Mouse (Mus musculus) ES-E14 (cell line): ENCODE measurements around the gene Map2k7. TPM values are rescaled to one million over a fixed set of nuclear protein-coding genes. Genes with fewer than 3 reads are reported as not detected.

Experiments
- DNase-seq: peaks from one replicate; pipeline ENCODE4 v3.0.0-alpha.2; 2013; ENCODE audit warnings: low read depth, low spot score
- H3K27ac ChIP-seq: 2 replicates; pipeline ENCODE4 v1.5.1; 2012; ENCODE audit warnings: low read depth, mild to moderate bottlenecking, low read length, moderate library complexity, mixed read lengths; ENCODE audit not compliant: poor library complexity, insufficient read depth, severe bottlenecking
- H3K36me3 ChIP-seq: 2 replicates; pipeline ENCODE4 v1.6.1; 2012; ENCODE audit warnings: mild to moderate bottlenecking, low read length, moderate library complexity, mixed read lengths; ENCODE audit not compliant: control insufficient read depth, poor library complexity, insufficient read depth, severe bottlenecking
- H3K4me1 ChIP-seq, 2 experiments: fragments of 150-350 bp in 1 of 2; sonication (generic) in 1 of 2; 2 replicates each; pipeline ENCODE4 v1.6.1; 2012; ENCODE audit warnings: low read length in 2 of 2, mild to moderate bottlenecking in 1 of 2, mixed read lengths in 1 of 2; ENCODE audit not compliant: control insufficient read depth in 2 of 2, insufficient read depth in 2 of 2, poor library complexity in 1 of 2
- H3K4me3 ChIP-seq, 2 experiments: fragments of 150-350 bp in 1 of 2; sonication (generic) in 1 of 2; 2 replicates each; pipeline ENCODE4 v1.5.1; 2012; ENCODE audit warnings: low read length in 2 of 2, low read depth in 1 of 2, mild to moderate bottlenecking in 1 of 2, mixed read lengths in 1 of 2; ENCODE audit not compliant: insufficient read depth in 1 of 2, poor library complexity in 1 of 2, severe bottlenecking in 1 of 2
- H3K9ac ChIP-seq: 2 replicates; pipeline ENCODE4 v1.6.1; 2012; ENCODE audit warnings: low read depth, mild to moderate bottlenecking, low read length, mixed read lengths; ENCODE audit not compliant: poor library complexity, insufficient read depth, severe bottlenecking
- H3K9me3 ChIP-seq: fragments of 150-350 bp; sonication (generic); 2 replicates; pipeline ENCODE4 v1.6.1; 2012; ENCODE audit warnings: low read depth, mild to moderate bottlenecking, low read length; ENCODE audit not compliant: control insufficient read depth, insufficient read depth
- CHD2 ChIP-seq: IDR thresholded peaks from 2 replicates; pipeline ENCODE4 v1.6.1; 2014; ENCODE audit warnings: mild to moderate bottlenecking, low read depth, low read length, inconsistent platforms
- HCFC1 ChIP-seq: IDR thresholded peaks from 2 replicates; pipeline ENCODE4 v1.6.1; 2012; ENCODE audit warnings: low read length, inconsistent platforms, borderline replicate concordance; ENCODE audit not compliant: insufficient read depth
- MAFK ChIP-seq: IDR thresholded peaks from 2 replicates; pipeline ENCODE4 v1.6.1; 2014; ENCODE audit warnings: mild to moderate bottlenecking, low read depth, low read length, inconsistent platforms; ENCODE audit not compliant: insufficient read depth
- ZC3H11A ChIP-seq: IDR thresholded peaks from 2 replicates; pipeline ENCODE4 v1.6.1; 2012; ENCODE audit warnings: low read depth, mild to moderate bottlenecking, inconsistent platforms, low read length, borderline replicate concordance
- ZNF384 ChIP-seq: IDR thresholded peaks from 2 replicates; pipeline ENCODE4 v1.6.1; 2012; ENCODE audit warnings: low read depth, low read length, inconsistent platforms
- in situ Hi-C, 2 experiments: fragments of 600-800 bp; cut with MboI; formaldehyde crosslinking; loops; one replicate each; pipeline ENCODE4 v1.15.1; 2025; ENCODE audit warnings: low sequenced_read_pairs in 2 of 2, inconsistent platforms in 1 of 2; ENCODE audit not compliant: unreplicated experiment in 2 of 2
- total RNA-seq: library from RNA; depleted of rRNA; stranded (reverse); fragments of 300-350 nt; gene quantifications from 2 replicates; pipeline ENCODE4 v1.2.3, GENCODE M21; 2012

The Map2k7 gene
- total RNA-seq, 1 experiment, result 22.0 TPM

DNA sequence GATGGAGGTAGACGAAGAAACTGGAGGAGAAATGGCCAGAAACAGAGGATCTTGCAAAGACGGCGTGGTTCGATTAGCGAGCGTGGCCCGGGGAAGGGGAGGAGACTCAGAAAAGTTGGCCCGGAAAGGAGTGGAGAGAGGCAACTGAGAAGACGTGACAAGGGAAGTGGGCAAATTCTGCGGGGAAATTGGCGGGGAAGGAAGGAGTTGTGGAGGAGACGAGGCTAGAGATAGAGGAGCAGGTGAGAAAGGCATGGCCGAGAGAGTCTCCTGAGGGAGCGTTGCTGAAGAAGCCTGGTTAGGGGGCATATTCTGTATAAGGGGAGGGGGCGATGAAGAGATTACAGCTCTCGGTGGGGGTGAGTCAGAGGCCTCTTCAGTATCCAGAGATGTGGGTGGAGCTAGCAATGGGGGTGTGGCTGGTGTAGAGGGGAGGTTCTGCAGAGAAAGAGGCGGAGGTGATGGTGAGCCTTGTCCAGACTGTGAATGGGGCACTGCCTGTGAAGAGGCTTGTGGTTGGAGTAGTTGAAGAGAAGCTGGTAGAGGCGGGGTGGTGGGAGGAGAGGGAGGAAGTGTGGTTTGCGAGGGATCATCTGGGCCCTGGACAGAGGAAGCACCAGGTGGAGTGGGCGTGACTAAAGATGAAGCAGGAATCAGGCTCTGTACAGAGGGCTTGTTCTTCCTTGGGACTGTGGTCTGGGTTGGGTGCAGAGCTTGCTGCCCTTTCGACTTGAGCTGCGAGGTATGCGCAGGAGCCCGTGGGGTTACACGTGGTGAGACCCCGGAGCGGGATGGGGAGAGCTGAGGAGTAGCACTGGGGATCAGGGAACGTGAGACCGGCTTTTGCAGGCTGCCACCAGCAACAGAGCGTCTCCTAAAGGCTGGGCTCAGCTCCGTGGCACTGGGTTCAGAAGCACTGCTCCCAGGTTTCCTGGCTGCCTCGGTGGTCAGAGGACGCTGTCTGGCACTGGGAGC, 24.2 kb upstream of the Map2k7 start:
- TF ChIP-seq ZNF384 (no peak), CHD2 (no peak), HCFC1 (no peak), MAFK (no peak), ZC3H11A (no peak)
- peak overlapping the region; percentile 42; the same call in 1 of the 2 replicates for H3K9ac ChIP-seq
- peak overlapping the region; percentile 59 to 64 for H3K4me3 ChIP-seq
- peaks cover 2 to 17% of the 10 kb centered on the region in 2 experiments; a peak in 3 of 4 replicates for H3K4me1 ChIP-seq
- no peaks in the 10 kb centered on the region for H3K36me3 ChIP-seq
- DNase-seq, result peak; percentile 62
- 0 out of 2 replicates have a peak, but pooled peaks cover 1% of the 10 kb centered on the region for H3K9me3 ChIP-seq
- H3K27ac ChIP-seq, result no peak overlapping the region
- in situ Hi-C loops, result no loop called here

DNA sequence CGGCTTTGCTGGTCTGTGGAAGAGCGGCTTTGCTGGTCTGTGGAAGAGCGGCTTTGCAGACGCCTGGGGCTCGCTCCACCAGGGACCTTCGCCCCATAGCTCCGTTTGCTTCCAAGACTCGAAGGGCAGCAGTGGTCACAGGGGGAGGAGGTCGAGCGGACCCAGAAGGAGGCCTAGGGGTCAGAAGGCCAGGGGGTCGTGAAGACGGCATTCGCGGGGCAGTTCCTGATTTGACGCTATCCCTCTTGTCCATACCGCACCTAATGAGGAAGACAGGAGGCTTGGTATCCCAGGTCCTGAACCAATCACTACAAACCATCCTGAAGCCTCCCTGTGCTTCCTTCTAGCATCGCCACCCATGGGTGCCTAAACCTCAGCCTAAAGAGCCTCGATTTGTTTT, 22.2 kb upstream of the Map2k7 start:
- no peak for TF ChIP-seq HCFC1
- no peak for TF ChIP-seq ZC3H11A
- no peak for TF ChIP-seq ZNF384
- TF ChIP-seq CHD2, result no peak
- TF ChIP-seq MAFK, result no peak
- in situ Hi-C loops, result no loop called here
- H3K4me3 ChIP-seq, result peak overlapping the region; percentile 66 to 82; a peak in 3 of 4 replicates
- no peak for DNase-seq
- no peak overlapping the region for H3K27ac ChIP-seq
- H3K36me3 ChIP-seq, result no peaks in the 10 kb centered on the region
- no peak overlapping the region for H3K9ac ChIP-seq
- H3K9me3 ChIP-seq, result no peaks in the 10 kb centered on the region
- peaks cover 2 to 17% of the 10 kb centered on the region in 2 experiments; a peak in 3 of 4 replicates for H3K4me1 ChIP-seq

DNA sequence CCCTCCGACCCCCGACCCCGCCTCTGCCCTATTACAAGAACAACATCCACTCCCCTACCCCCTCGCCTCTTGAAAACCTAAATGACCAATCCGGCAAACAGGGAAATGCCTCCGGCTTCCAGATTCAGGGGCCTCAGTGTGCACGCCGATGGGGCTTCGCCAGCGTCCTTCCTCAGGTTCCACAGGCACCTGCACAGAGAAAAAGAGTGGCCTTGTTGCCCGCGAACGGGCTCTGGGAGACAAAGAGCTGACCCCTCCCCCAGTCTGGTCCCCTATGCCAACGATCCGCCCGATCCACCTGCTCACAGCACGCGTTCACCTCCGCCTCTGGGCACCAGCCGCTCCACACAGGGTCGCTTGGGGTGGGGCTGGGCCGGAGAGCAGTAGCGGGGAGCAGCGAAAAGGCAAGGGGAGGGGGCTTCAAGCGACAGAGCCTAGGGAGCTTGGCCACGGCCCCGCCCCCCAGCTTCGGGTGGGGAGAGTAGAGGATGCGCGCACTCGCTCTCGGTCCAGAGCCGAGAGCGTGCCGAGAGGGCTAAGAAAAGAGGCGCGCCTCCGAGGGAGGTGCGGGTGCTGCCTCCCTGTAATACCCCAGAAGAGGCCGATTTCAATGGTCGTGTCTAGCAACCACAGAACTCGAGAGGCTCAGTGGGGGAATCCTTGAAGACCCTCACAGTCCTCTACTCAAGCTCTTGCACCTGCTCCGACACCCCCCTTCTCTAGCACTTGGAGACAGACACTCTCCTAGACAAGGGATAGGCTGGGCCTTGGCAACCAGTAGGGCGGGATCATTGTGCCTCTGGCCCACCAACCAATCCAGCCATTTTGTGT, 21.5 kb upstream of the Map2k7 start, which contains the start of gene Prr36:
Gene Prr36 (minus strand): TSS at position 669 of the 831 bp plus-strand sequence.
- no peaks in the 10 kb centered on the region for H3K36me3 ChIP-seq
- DNase-seq, result peak; percentile 69
- peaks cover 2 to 17% of the 10 kb centered on the region in 2 experiments; a peak in 3 of 4 replicates for H3K4me1 ChIP-seq
- H3K4me3 ChIP-seq, result peak within 1 kb of the TSS; percentile 66 to 82
- no peak within 1 kb of the TSS for H3K27ac ChIP-seq
- no peaks in the 10 kb centered on the region for H3K9me3 ChIP-seq
- TF ChIP-seq ZNF384 (no peak), ZC3H11A (no peak), CHD2 (no peak), MAFK (no peak), HCFC1 (no peak)
- peak within 1 kb of the TSS; percentile 66 for H3K9ac ChIP-seq
- in situ Hi-C loops, result no loop called here

DNA sequence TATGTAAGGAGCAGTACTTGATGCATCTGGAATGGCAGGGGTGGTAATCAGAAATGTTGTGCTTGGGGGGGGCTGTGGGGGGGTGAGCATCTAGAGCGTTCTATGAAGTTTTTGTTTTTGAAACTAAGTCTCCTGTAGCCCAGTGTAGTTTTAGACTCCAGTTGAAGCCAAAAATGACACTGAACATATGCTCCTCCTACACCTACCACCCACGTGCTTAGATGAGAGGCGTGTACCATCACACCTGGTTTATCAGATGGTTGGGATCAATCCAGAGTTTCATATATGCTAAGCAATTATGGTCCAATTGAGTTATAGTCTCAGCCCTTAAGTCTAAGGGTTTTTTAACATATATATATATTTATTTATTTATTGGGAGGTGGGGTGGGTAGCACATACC, 18.9 kb upstream of the Map2k7 start:
- in situ Hi-C loops, result no loop called here
- TF ChIP-seq CHD2, result no peak
- TF ChIP-seq ZNF384, result no peak
- TF ChIP-seq ZC3H11A, result no peak
- TF ChIP-seq HCFC1, result no peak
- no peak for TF ChIP-seq MAFK
- Histone ChIP-seq H3K9ac (no peak overlapping the region), H3K4me3 (no peak overlapping the region), H3K36me3 (no peaks in the 10 kb centered on the region), H3K27ac (no peak overlapping the region), H3K9me3 (no peaks in the 10 kb centered on the region), H3K4me1 (peaks cover 2 to 7% of the 10 kb centered on the region in 2 experiments; a peak in 2 of 4 replicates)
- DNase-seq, result no peak
